Mouse (Mus musculus): ENCODE results near the gene Pacsin3. TPM values are rescaled to one million over a fixed set of nuclear protein-coding genes. Genes with fewer than 3 reads are reported as not detected.
"Not testable (repeated sequence)": the region's sequence is repeated elsewhere in the genome, so short reads cannot be mapped to it uniquely, and the experiment has no call there.

Pacsin3 gene
- polyA plus RNA-seq, 1 experiment: 30.2 TPM

- H3K27me3 ChIP-seq (replicated peaks; ENCODE audit: control insufficient read depth, insufficient read depth, low read length): no peaks in the 10 kb centered on the region
- 2% methylated on average over 48 of the region's 48 CpGs for WGBS
- no peak for TF ChIP-seq POLR2A (IDR thresholded peaks at IDR 0.05; ENCODE audit: low read depth, low read length)
- no peak for TF ChIP-seq CTCF (conservative IDR thresholded peaks at IDR 0.05; ENCODE audit: insufficient read depth, insufficient read length, low read depth, low read length)
- peaks cover 6% of the 10 kb centered on the region; the same call in 1 of the 2 replicates for H3K4me1 ChIP-seq (ENCODE audit: control insufficient read depth, insufficient read depth, low read length)
- peak within 1 kb of the TSS; percentile 63 for H3K4me3 ChIP-seq (ENCODE audit: insufficient read depth, low read depth, low read length)
- peak; percentile 96 for DNase-seq
- H3K27ac ChIP-seq (ENCODE audit: insufficient read depth, low read depth, low read length): peak within 1 kb of the TSS; percentile 78
- H3K36me3 ChIP-seq (ENCODE audit: control insufficient read depth, insufficient read depth, low read length): no peaks in the 10 kb centered on the region
Measured at GRCm38 (mm10) chr2:91236601-91237510, 18.9 kb upstream of the Pacsin3 start, which contains the start of gene Ddb2. TSS of gene Ddb2 (minus strand) at chr2:91236982.

- Histone ChIP-seq H3K4me3 (ENCODE audit: insufficient read depth, low read depth, low read length) (peak overlapping the region; percentile 35), H3K27ac (ENCODE audit: insufficient read depth, low read depth, low read length) (peak overlapping the region; percentile 78; the same call in 1 of the 2 replicates)
- WGBS: 14% methylated on average over 4 of the region's 4 CpGs
- H3K36me3 ChIP-seq (ENCODE audit: control insufficient read depth, insufficient read depth, low read length); H3K27me3 ChIP-seq (replicated peaks; ENCODE audit: control insufficient read depth, insufficient read depth, low read length); H3K4me1 ChIP-seq (ENCODE audit: control insufficient read depth, insufficient read depth, low read length); DNase-seq: not testable (repeated sequence)
- TF ChIP-seq CTCF (conservative IDR thresholded peaks at IDR 0.05; ENCODE audit: insufficient read depth, insufficient read length, low read depth, low read length): 0 out of 2 replicates have a peak, but pooled peaks have one; percentile 16
Measured at GRCm38 (mm10) chr2:91237511-91238080, 18.2 kb upstream of the Pacsin3 start.

GRCm38 (mm10) chr2:91242547-91242946 is 13.2 kb upstream of the Pacsin3 start:
- H3K36me3 ChIP-seq (ENCODE audit: control insufficient read depth, insufficient read depth, low read length): no peaks in the 10 kb centered on the region
- no peaks in the 10 kb centered on the region for H3K27me3 ChIP-seq (replicated peaks; ENCODE audit: control insufficient read depth, insufficient read depth, low read length)
- no peak overlapping the region for H3K4me3 ChIP-seq (ENCODE audit: insufficient read depth, low read depth, low read length)
- WGBS: 59% methylated on average over 5 of the region's 5 CpGs
- TF ChIP-seq CTCF (conservative IDR thresholded peaks at IDR 0.05; ENCODE audit: insufficient read depth, insufficient read length, low read depth, low read length) (no peak), POLR2A (IDR thresholded peaks at IDR 0.05; ENCODE audit: low read depth, low read length) (no peak)
- no peak for DNase-seq
- H3K4me1 ChIP-seq (ENCODE audit: control insufficient read depth, insufficient read depth, low read length): peaks cover 2% of the 10 kb centered on the region; the same call in 1 of the 2 replicates
- no peak overlapping the region for H3K27ac ChIP-seq (ENCODE audit: insufficient read depth, low read depth, low read length)

GRCm38 (mm10) chr2:91243416-91243815 is 12.3 kb upstream of the Pacsin3 start:
- no peak overlapping the region for H3K27ac ChIP-seq (ENCODE audit: insufficient read depth, low read depth, low read length)
- H3K4me1 ChIP-seq (ENCODE audit: control insufficient read depth, insufficient read depth, low read length): no peaks in the 10 kb centered on the region
- 70% methylated on average over 3 of the region's 3 CpGs for WGBS
- DNase-seq: no peak
- no peaks in the 10 kb centered on the region for H3K27me3 ChIP-seq (replicated peaks; ENCODE audit: control insufficient read depth, insufficient read depth, low read length)
- H3K36me3 ChIP-seq (ENCODE audit: control insufficient read depth, insufficient read depth, low read length): no peaks in the 10 kb centered on the region
- H3K4me3 ChIP-seq (ENCODE audit: insufficient read depth, low read depth, low read length): no peak overlapping the region
- TF ChIP-seq CTCF (conservative IDR thresholded peaks at IDR 0.05; ENCODE audit: insufficient read depth, insufficient read length, low read depth, low read length): no peak
- TF ChIP-seq POLR2A (IDR thresholded peaks at IDR 0.05; ENCODE audit: low read depth, low read length): no peak

GRCm38 (mm10) chr2:91244557-91245228 is 11.1 kb upstream of the Pacsin3 start:
- H3K27me3 ChIP-seq (replicated peaks; ENCODE audit: control insufficient read depth, insufficient read depth, low read length): no peaks in the 10 kb centered on the region

GRCm38 (mm10) chr2:91248366-91248765 is 7.4 kb upstream of the Pacsin3 start:
- Histone ChIP-seq H3K27ac (ENCODE audit: insufficient read depth, low read depth, low read length) (no peak overlapping the region), H3K4me1 (ENCODE audit: control insufficient read depth, insufficient read depth, low read length) (no peaks in the 10 kb centered on the region), H3K4me3 (ENCODE audit: insufficient read depth, low read depth, low read length) (no peak overlapping the region), H3K36me3 (ENCODE audit: control insufficient read depth, insufficient read depth, low read length) (no peaks in the 10 kb centered on the region), H3K27me3 (replicated peaks; ENCODE audit: control insufficient read depth, insufficient read depth, low read length) (no peaks in the 10 kb centered on the region)
- TF ChIP-seq POLR2A (IDR thresholded peaks at IDR 0.05; ENCODE audit: low read depth, low read length) (no peak), CTCF (conservative IDR thresholded peaks at IDR 0.05; ENCODE audit: insufficient read depth, insufficient read length, low read depth, low read length) (no peak)
- no peak for DNase-seq
- WGBS: 87% methylated on average over 4 of the region's 4 CpGs

More at GRCm38 (mm10) chr2:91244557-91245228, 11.1 kb upstream of the Pacsin3 start:
- H3K4me3 ChIP-seq (ENCODE audit: insufficient read depth, low read depth, low read length): no peak overlapping the region
- DNase-seq: no peak
- WGBS: 76% methylated on average over 5 of the region's 5 CpGs
- TF ChIP-seq POLR2A (IDR thresholded peaks at IDR 0.05; ENCODE audit: low read depth, low read length) (no peak), CTCF (conservative IDR thresholded peaks at IDR 0.05; ENCODE audit: insufficient read depth, insufficient read length, low read depth, low read length) (no peak)
- no peaks in the 10 kb centered on the region for H3K4me1 ChIP-seq (ENCODE audit: control insufficient read depth, insufficient read depth, low read length)
- no peak overlapping the region for H3K27ac ChIP-seq (ENCODE audit: insufficient read depth, low read depth, low read length)
- no peaks in the 10 kb centered on the region for H3K36me3 ChIP-seq (ENCODE audit: control insufficient read depth, insufficient read depth, low read length)

Measured in kidney, adult 2 months (tissue).